Mouse (Mus musculus): ENCODE results near the gene Stim1.

DNA sequence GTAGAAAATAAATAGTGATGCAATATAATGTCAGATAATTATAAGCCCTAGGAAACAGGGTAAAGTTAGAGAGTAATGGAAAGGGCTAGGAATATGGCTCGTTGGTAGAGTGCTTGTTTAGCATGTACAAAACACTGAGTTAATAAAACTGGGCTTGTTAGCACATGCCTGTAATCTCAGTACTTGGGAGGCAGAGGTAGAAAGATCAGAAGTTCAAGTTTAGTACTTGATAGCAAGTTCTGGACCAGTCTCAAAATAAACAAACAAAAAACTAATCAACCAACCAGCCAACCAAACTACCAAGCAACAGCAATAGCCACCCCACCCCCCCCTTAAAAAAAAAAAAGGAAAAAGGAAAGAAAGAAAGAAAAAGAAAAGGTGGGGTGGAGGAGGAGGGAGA, 33.2 kb downstream of the Stim1 start:
- TF ChIP-seq CTCF (IDR thresholded peaks at IDR 0.05; ENCODE audit: borderline replicate concordance, insufficient read depth, low read depth, low read length) (no peak), POLR2A (IDR thresholded peaks at IDR 0.05; ENCODE audit: borderline replicate concordance, insufficient read depth, low read length) (no peak)
